Mouse (Mus musculus): ENCODE data around the gene Zbed6.

Zbed6 gene

DNA sequence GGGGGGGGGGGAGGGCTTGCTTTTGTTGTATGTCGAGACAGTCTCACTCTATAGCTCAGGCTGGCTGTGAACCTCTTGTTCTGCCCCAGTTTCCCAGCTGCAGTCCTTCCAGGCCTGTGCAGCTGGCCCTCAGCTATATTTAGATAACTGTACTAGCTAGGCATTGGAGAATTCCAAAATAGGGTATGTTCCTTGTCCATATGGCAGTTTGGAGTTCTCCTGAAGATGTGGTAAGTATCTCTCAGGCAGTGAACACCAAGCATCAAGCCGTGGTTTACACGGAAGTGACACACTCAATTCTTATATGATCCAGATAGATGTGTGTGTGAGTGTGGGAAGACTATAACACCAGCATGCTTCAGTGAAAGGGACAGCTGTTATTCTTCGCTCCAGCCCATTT lies 2.7 kb upstream of the Zbed6 start:
- no peak for DNase-seq (ENCODE audit: low spot score in 2 of 2)

DNA sequence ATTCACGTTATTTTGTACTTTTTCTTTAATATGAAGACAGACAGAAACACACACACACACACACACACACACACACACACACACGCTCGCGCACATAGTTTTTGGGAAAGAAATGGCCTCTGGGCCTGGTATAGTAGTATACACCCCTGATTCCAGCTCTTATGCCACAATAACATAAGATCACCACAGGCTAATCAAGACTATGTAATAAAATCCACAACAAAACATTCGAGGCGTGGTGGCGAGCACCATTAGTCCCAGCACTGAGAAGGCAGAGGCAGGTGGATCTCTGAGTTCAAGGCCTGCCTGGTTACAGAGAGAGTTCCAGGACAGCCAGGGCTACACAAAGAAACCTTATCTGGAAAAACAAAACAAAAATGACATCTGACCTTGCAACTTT lies 2.3 kb upstream of the Zbed6 start:
- DNase-seq (ENCODE audit: low spot score in 2 of 2), result no peak

DNA sequence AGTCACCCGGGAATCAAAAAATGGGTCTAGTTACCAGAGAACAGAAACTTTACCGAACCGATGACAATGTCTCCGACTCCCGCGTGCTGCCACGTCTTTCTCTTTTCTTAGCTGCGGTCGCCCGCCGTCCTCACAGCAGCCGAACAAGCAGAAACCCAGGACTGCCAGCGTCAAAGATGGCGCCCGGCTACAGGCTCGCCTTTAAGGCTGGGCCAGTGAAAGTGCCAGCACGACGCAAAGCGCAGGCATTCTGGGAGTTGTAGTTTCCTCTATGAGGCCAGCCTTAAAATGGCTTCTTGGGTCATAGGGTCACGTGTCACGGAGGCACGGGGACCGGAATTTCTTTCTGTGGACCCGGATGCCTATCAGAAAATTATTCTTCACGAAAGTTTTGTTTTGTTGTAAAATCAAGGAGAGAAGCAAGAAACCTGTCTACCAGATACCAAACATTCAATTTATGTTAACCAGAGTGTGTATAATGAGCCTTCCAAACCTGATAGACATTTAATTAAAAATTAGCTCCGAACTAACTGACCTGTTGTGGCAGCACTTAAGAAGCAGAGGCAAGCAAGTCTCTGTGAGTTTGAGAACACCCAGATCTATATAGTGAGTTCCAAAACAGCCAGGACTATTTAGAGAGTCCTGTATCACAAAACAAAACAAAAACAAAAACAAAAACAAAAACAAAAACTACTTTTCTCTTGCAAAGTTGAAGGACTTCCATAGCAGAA lies 683 bp upstream of the Zbed6 start, which contains the start of gene Gm38394:
Gene Gm38394 (minus strand): TSS at position 116 of the 731 bp plus-strand sequence.
- DNase-seq (ENCODE audit: low spot score in 2 of 2), result peak; percentile 77 to 85

DNA sequence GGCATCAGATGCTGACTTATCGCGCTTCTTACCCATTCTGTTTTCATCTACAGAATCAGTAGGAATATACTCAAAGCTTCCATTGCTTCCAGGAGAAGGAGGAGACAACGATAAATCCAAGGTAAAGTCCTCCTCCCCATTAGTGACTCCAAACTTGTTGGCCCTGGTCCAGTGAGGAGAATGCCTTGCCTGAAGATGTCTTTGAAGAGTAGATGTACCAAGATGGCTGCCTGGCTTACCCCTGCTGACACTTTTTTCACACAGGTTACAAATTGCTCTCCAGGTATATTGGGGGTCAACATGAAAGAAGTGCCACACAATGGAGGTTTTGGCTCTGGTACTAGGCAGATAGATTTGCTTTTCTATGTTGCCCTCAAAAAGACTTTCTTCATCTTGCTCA lies 1.8 kb downstream of the Zbed6 start:
- no peak for DNase-seq (ENCODE audit: low spot score in 2 of 2)

DNA sequence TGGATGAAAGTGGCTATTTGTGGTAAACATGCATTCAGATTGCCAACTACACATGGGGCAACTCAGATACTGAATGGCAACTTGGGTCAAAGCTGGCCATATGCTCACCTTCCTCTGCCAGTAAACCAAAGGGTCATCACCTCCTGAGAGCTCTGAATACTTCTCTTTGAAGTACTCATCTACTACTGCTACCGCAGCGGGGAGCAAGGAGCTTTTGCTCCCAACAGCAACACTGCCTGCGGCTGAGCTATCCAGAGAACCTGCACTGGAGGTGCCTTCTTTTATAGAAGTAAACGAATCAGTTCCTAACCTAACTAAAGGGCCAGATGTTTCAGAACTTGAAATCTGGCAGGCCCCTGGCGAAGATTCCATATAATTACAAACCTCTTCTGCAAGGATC lies 3.9 kb downstream of the Zbed6 start:
- no peak for DNase-seq (ENCODE audit: low spot score in 2 of 2)

GRCm38 (mm10) chr1:133653033-133653432 lies 7.7 kb downstream of the Zbed6 start:
- DNase-seq (ENCODE audit: low spot score in 2 of 2), result no peak

DNA sequence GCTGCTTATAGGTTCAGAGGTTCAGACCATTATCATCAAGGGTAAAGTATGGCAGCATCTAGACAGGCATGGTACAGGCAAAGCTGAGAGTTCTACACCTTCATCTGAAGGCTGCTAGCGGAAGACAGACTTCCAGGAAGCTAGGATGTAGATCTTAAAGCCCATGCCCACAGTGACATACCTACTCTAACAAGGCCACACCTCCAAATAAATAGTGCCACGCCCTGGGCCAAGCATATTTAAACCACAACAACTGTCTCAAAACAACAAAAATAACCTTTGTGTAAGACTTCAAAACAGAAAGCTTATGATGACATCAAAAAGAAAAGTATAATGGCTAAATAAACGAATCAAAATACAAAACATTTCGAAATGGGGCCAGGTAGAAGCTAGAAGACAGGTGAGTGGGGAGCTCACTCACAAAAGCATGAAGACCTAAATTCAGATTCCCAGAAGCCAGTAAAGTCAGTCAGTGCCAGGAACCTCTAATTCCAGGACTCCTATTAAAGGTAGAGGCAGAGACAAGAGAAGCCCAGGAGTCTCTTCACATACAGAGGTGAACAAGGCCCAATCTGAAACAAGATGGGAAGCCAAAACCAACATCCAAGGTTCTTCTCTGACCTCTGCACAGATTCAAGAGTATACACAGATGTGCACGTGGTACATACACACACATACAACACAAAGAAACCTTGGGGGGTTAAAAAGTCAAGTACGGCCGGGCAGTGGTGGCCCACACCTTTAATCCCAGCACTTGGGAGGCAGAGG lies 10.2 kb downstream of the Zbed6 start:
- DNase-seq (ENCODE audit: low spot score in 2 of 2), result no peak

GRCm38 (mm10) chr1:133645652-133646051 lies 15.0 kb downstream of the Zbed6 start:
- no peak for DNase-seq (ENCODE audit: low spot score in 2 of 2)

GRCm38 (mm10) chr1:133641163-133641562 lies 19.5 kb downstream of the Zbed6 start:
- DNase-seq (ENCODE audit: low spot score in 2 of 2), result no peak

DNA sequence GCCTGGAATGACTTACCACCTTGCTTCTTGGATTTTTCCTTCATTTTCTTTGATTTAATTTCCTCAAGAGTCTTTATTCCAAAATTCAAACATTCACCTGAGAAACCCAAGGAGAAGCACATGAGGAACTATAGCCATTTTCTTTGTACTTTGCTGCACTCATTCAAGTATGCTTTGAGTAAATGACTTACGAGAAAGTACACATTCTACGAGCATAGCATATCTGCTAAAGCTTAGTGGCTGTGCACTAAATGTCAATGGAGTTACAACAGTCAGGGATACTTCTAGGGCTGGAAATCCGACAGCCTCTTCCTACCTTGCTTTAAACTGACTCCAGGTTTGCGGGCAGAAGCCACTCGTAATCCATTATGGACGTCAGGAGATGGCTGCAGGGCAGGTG lies 22.2 kb downstream of the Zbed6 start:
- DNase-seq (ENCODE audit: low spot score in 2 of 2), result no peak

- DNase-seq (ENCODE audit: low spot score in 2 of 2), result no peak
These were observed 28.5 kb downstream of the Zbed6 start for GRCm38 (mm10) chr1:133632168-133632567.

DNA sequence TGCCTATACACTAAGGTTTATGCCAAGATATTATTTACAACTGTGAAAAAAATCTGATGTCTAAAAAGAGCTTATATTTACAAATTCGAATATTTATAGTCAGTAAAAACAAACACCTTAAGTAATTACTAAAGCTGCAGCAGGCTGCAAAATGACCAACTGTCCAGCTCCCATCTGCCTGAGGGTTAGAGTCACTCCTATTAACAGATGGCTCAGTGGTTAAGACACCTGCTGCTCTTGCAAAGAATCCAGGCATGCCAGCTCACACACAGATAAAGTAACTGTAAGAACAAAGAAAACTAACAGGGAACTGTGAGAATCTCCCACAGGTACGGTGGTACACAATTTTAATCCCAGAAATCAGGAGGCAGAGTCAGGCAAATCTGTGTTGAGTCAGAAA lies 35.6 kb downstream of the Zbed6 start:
- DNase-seq (ENCODE audit: low spot score in 2 of 2), result no peak

DNA sequence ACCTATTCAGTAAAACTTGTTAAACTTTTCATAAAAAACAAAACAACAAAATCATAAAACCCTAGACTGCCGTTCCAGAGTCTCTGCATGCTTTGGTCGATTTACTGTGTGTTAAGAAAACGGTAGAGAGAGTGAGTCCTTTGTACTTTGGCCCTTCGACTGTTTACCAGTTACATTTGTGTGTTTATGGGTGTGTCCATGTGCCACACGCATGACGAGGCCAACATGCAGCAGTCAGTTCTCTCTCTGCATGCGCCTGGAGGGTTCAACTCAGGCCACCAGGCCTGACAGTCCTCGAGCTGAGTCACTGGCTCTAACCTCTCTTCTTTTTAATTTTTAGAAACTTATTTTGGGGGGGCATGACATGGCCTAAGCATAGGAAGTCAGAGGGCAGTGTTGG lies 42.4 kb downstream of the Zbed6 start:
- DNase-seq (ENCODE audit: low spot score in 2 of 2), result no peak

- no peak for DNase-seq (ENCODE audit: low spot score in 2 of 2)
These were observed 42.8 kb downstream of the Zbed6 start for GRCm38 (mm10) chr1:133617908-133618307.

DNA sequence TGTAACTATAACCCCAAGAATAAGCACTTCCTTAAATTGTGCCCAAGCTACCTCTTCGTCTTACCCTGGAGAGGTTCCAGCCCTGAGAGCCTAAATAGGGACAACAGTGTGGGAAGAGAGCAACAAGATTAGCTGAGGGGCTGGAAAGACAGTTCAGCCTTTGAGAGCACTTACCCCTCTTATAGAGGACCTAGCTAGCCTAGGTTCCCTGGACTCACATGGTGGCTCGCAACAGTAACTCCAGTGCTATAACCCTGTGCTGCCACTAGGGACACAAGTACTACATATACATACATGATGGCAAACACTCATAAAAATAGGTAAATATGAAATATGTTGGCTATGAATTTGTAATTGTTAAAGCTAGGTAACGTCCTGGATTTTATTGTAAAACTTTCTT lies 46.9 kb downstream of the Zbed6 start:
- peak in 1 of 2 experiments; percentile 16 for DNase-seq (ENCODE audit: low spot score in 2 of 2)

DNA sequence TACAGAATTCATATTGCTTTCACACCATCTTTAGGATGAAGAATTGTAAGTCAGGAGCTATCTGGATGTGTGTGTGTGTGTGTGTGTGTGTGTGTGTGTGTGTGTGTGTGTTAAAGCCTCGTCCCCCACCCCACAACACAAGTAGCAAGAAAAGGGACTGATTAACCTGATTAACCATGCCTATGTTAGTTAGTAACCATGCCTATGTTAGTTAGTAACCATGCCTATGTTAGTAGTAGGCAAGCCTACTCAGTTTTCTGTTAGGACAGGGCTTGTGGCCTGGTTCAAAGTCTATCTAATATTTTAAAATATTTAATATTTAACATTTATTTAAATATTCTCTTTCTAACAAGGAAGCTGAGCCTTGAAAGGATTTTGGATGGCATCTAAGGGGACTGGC lies 49.2 kb downstream of the Zbed6 start:
- DNase-seq (ENCODE audit: low spot score in 2 of 2), result no peak

- DNase-seq (ENCODE audit: low spot score in 2 of 2), result no peak
These were observed 50.1 kb downstream of the Zbed6 start for GRCm38 (mm10) chr1:133610601-133611000.

DNA sequence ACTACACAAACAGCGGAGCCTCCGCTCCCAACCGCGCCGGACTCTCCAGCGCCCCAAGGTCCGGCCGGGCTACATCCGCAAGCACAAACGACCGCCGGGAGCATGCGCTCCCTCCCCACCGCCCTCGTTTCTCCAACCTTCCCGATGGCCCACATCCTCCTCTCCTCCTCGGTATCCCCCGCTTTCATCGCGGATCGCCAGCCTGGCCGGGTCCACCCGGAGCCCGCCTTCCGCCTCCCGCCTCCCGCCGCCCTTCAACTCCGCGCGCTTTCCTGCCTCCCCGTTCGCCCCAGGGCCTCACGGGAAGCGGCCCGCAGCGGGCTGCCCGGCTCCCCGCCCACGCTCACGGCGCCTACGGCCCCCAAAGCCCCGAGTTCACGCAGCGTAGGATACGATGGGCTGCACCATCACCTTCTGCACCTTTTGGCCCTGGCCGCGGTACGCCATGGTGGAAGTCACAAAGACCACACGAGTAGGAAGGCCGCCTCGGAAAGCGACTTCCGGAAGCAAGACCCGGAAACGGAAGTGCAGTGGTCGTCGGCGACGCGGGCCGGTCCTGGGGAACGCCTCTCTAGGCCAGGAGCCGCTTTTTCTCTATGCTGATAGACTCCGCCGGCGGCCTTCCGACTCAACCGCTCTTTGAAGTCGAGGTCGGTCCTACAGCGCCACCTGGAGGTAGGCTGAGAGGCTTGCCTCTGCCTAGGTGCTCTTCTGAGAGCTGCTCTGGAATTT lies 50.7 kb downstream of the Zbed6 start, which contains the start of gene Snrpe:
Gene Snrpe (minus strand): TSS at position 521 of the 732 bp plus-strand sequence.
- peak; percentile 94 to 97 for DNase-seq (ENCODE audit: low spot score in 2 of 2)
